Mouse (Mus musculus): Measurements from ENCODE around the gene Gdf15. TPM values are rescaled to one million over a fixed set of nuclear protein-coding genes. Genes with fewer than 3 reads are reported as not detected.
A peak's percentile ranks its signal among the peaks of the same experiment; 100 is the strongest.

The Gdf15 gene
- polyA plus RNA-seq, 1 experiment from 2014 or later: 0.48 TPM

GRCm38 (mm10) chr8:70673079-70673856 is 41.0 kb upstream of the Gdf15 start, which contains the start of gene Lsm4:
Gene Lsm4 (plus strand): TSS chr8:70673248.
- under 1% methylated on average over 60 of the region's 60 CpGs for WGBS
- Histone ChIP-seq H3K4me1 (ENCODE audit: control insufficient read depth, insufficient read depth, low read depth, low read length) (peaks cover 12% of the 10 kb centered on the region), H3K27me3 (replicated peaks; ENCODE audit: control insufficient read depth, insufficient read depth, low read length) (no peaks in the 10 kb centered on the region), H3K4me2 (ENCODE audit: low read length) (peak within 1 kb of the TSS; percentile 85), H3K4me3 (ENCODE audit: low read length) (peak within 1 kb of the TSS; percentile 71), H3K27ac (ENCODE audit: low read depth, low read length) (peak within 1 kb of the TSS; percentile 96), H3K9ac (ENCODE audit: low read depth, low read length) (peak within 1 kb of the TSS; percentile 76), H3K9me3 (ENCODE audit: control insufficient read depth, low read length) (no peaks in the 10 kb centered on the region), H3K36me3 (ENCODE audit: control insufficient read depth, insufficient read depth, low read length) (no peaks in the 10 kb centered on the region; the same call in 1 of the 2 replicates)
- peak; percentile 98 for ATAC-seq

GRCm38 (mm10) chr8:70672325-70673078 is 40.2 kb upstream of the Gdf15 start:
- Histone ChIP-seq H3K9me3 (ENCODE audit: control insufficient read depth, low read length) (no peaks in the 10 kb centered on the region), H3K27me3 (replicated peaks; ENCODE audit: control insufficient read depth, insufficient read depth, low read length) (no peaks in the 10 kb centered on the region), H3K36me3 (ENCODE audit: control insufficient read depth, insufficient read depth, low read length) (no peaks in the 10 kb centered on the region), H3K4me2 (ENCODE audit: low read length) (peak overlapping the region; percentile 64), H3K27ac (ENCODE audit: low read depth, low read length) (peak overlapping the region; percentile 85), H3K9ac (ENCODE audit: low read depth, low read length) (peak overlapping the region; percentile 64), H3K4me1 (ENCODE audit: control insufficient read depth, insufficient read depth, low read depth, low read length) (peaks cover 12% of the 10 kb centered on the region), H3K4me3 (ENCODE audit: low read length) (peak overlapping the region; percentile 71)
- no peak for ATAC-seq
- 38% methylated on average over 19 of the region's 19 CpGs for WGBS

- Histone ChIP-seq H3K27ac (ENCODE audit: low read depth, low read length) (no peak overlapping the region), H3K36me3 (ENCODE audit: control insufficient read depth, insufficient read depth, low read length) (no peaks in the 10 kb centered on the region), H3K4me2 (ENCODE audit: low read length) (no peak overlapping the region), H3K9ac (ENCODE audit: low read depth, low read length) (no peak overlapping the region), H3K27me3 (replicated peaks; ENCODE audit: control insufficient read depth, insufficient read depth, low read length) (no peaks in the 10 kb centered on the region), H3K4me3 (ENCODE audit: low read length) (no peak overlapping the region), H3K4me1 (ENCODE audit: control insufficient read depth, insufficient read depth, low read depth, low read length) (peaks cover 12% of the 10 kb centered on the region), H3K9me3 (ENCODE audit: control insufficient read depth, low read length) (no peaks in the 10 kb centered on the region)
- WGBS: 54% methylated on average over 10 of the region's 10 CpGs
- no peak for ATAC-seq
These were observed 39.5 kb upstream of the Gdf15 start for GRCm38 (mm10) chr8:70671615-70672324.

- Histone ChIP-seq H3K36me3 (ENCODE audit: control insufficient read depth, insufficient read depth, low read length) (no peaks in the 10 kb centered on the region), H3K9ac (ENCODE audit: low read depth, low read length) (no peak overlapping the region), H3K27me3 (replicated peaks; ENCODE audit: control insufficient read depth, insufficient read depth, low read length) (no peaks in the 10 kb centered on the region), H3K9me3 (ENCODE audit: control insufficient read depth, low read length) (no peaks in the 10 kb centered on the region), H3K4me3 (ENCODE audit: low read length) (no peak overlapping the region), H3K4me2 (ENCODE audit: low read length) (no peak overlapping the region), H3K27ac (ENCODE audit: low read depth, low read length) (no peak overlapping the region), H3K4me1 (ENCODE audit: control insufficient read depth, insufficient read depth, low read depth, low read length) (no peaks in the 10 kb centered on the region)
- ATAC-seq: peak; percentile 59
- 65% methylated on average over 5 of the region's 5 CpGs for WGBS
These were observed 34.8 kb upstream of the Gdf15 start for GRCm38 (mm10) chr8:70667071-70667470.

GRCm38 (mm10) chr8:70665599-70665998 is 33.3 kb upstream of the Gdf15 start:
- Histone ChIP-seq H3K27me3 (replicated peaks; ENCODE audit: control insufficient read depth, insufficient read depth, low read length) (no peaks in the 10 kb centered on the region), H3K9me3 (ENCODE audit: control insufficient read depth, low read length) (no peaks in the 10 kb centered on the region), H3K36me3 (ENCODE audit: control insufficient read depth, insufficient read depth, low read length) (no peaks in the 10 kb centered on the region), H3K9ac (ENCODE audit: low read depth, low read length) (no peak overlapping the region), H3K4me2 (ENCODE audit: low read length) (no peak overlapping the region), H3K4me1 (ENCODE audit: control insufficient read depth, insufficient read depth, low read depth, low read length) (no peaks in the 10 kb centered on the region), H3K27ac (ENCODE audit: low read depth, low read length) (no peak overlapping the region), H3K4me3 (ENCODE audit: low read length) (no peak overlapping the region)
- 78% methylated on average over 2 of the region's 2 CpGs for WGBS
- no peak for ATAC-seq

GRCm38 (mm10) chr8:70664631-70665030 is 32.4 kb upstream of the Gdf15 start:
- Histone ChIP-seq H3K9me3 (ENCODE audit: control insufficient read depth, low read length) (no peaks in the 10 kb centered on the region), H3K9ac (ENCODE audit: low read depth, low read length) (no peak overlapping the region), H3K27me3 (replicated peaks; ENCODE audit: control insufficient read depth, insufficient read depth, low read length) (no peaks in the 10 kb centered on the region), H3K27ac (ENCODE audit: low read depth, low read length) (no peak overlapping the region), H3K4me3 (ENCODE audit: low read length) (no peak overlapping the region), H3K36me3 (ENCODE audit: control insufficient read depth, insufficient read depth, low read length) (no peaks in the 10 kb centered on the region), H3K4me1 (ENCODE audit: control insufficient read depth, insufficient read depth, low read depth, low read length) (peaks cover 5% of the 10 kb centered on the region), H3K4me2 (ENCODE audit: low read length) (no peak overlapping the region)
- 74% methylated on average over 3 of the region's 3 CpGs for WGBS
- ATAC-seq: no peak

GRCm38 (mm10) chr8:70663691-70664090 is 31.4 kb upstream of the Gdf15 start:
- Histone ChIP-seq H3K9ac (ENCODE audit: low read depth, low read length) (no peak overlapping the region), H3K4me2 (ENCODE audit: low read length) (no peak overlapping the region), H3K4me1 (ENCODE audit: control insufficient read depth, insufficient read depth, low read depth, low read length) (peaks cover 9% of the 10 kb centered on the region), H3K27me3 (replicated peaks; ENCODE audit: control insufficient read depth, insufficient read depth, low read length) (no peaks in the 10 kb centered on the region), H3K27ac (ENCODE audit: low read depth, low read length) (peak overlapping the region; percentile 55), H3K9me3 (ENCODE audit: control insufficient read depth, low read length) (no peaks in the 10 kb centered on the region), H3K4me3 (ENCODE audit: low read length) (no peak overlapping the region), H3K36me3 (ENCODE audit: control insufficient read depth, insufficient read depth, low read length) (no peaks in the 10 kb centered on the region)
- ATAC-seq: no peak
- WGBS: 29% methylated on average over 4 of the region's 4 CpGs

GRCm38 (mm10) chr8:70660273-70660725 is 28.0 kb upstream of the Gdf15 start, which contains the start of gene Pgpep1:
Gene Pgpep1 (minus strand): TSS chr8:70660388.
- Histone ChIP-seq H3K4me2 (ENCODE audit: low read length) (peak within 1 kb of the TSS; percentile 96), H3K9ac (ENCODE audit: low read depth, low read length) (peak within 1 kb of the TSS; percentile 79), H3K4me1 (ENCODE audit: control insufficient read depth, insufficient read depth, low read depth, low read length) (peaks cover 9% of the 10 kb centered on the region), H3K4me3 (ENCODE audit: low read length) (peak within 1 kb of the TSS; percentile 75), H3K36me3 (ENCODE audit: control insufficient read depth, insufficient read depth, low read length) (no peaks in the 10 kb centered on the region), H3K9me3 (ENCODE audit: control insufficient read depth, low read length) (no peaks in the 10 kb centered on the region), H3K27me3 (replicated peaks; ENCODE audit: control insufficient read depth, insufficient read depth, low read length) (no peaks in the 10 kb centered on the region), H3K27ac (ENCODE audit: low read depth, low read length) (peak within 1 kb of the TSS; percentile 62)
- ATAC-seq: peak; percentile 46
- WGBS: 3% methylated on average over 14 of the region's 14 CpGs

Data from hindbrain, embryonic 16.5 days (tissue).